Mouse (Mus musculus): ENCODE measurements at regions not wholly inside any gene's neighbourhood (a gene's known extent, or its start where the extent isn't known, plus 50 kb on each side); places are given as distances from the start of the nearest gene placed in this dataset.

DNA sequence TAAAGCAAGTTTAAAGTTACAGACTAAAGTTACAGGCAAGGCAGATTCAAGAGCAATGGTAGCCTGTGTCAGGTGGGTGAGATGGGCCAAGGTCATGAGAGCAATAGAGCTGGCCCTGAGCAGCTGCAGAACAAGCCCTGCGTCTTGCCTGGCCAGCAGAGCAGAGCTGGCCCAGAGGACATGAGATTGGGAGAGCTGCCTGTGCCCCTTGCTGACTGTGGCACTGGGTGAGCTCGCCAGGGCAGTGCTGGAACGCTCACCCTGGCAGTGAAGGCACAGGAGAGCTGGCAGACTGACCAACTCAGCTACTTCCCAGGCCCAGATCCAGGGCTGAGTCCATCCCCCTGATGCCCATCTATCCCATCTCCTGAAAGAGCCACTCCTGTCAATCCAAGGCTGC lies 53.7 kb upstream of the Caprin1 start:
- no peak for TF ChIP-seq CTCF (IDR thresholded peaks at IDR 0.05)
- TF ChIP-seq POLR2A (IDR thresholded peaks at IDR 0.05; ENCODE audit: insufficient read depth, low read depth, low read length) = no peak

All from heart, adult 2 months (tissue).